Mouse (Mus musculus): ENCODE results near the gene BC025920.

The BC025920 gene

DNA sequence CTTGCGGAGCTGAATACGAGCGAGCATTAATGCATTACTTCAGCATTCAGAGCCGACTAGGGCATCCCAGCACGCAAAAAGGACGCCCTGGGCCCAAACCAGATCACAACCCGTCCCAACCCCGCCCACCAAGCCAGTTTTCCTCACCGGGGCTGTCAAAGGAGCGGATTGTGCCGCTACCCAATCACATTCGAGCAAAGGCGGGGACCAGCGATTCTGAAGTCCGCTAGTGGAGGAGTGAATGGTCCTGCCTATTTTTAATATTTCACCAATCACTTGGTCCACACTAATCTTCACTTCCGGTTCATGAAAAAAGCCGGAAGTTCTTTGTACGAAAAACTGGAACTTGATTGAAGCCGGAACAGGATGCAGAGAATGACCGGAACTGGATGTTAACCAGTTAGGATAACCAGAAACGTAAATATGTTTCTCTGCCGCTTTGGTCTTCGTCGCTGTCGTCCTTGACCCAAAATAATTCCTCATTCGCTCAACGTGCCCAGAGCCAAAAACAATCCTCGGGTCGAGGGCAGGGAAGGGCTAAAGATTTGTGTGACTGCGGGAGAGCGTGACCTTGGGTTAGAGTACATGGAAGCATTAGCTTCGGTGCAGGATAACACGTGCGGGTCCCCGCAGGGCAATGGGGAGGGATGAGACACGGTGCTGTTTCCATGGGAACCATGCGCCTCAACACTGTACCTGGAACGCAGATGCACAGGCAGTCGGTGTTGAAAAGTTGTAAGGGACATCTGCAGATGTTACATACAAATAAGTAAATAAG is at the start of gene BC025920:
BC025920 (plus strand) TSS at position 297 of the 778 bp plus-strand sequence.
- peak; percentile 95 for DNase-seq (ENCODE audit: low read depth, low spot score)

DNA sequence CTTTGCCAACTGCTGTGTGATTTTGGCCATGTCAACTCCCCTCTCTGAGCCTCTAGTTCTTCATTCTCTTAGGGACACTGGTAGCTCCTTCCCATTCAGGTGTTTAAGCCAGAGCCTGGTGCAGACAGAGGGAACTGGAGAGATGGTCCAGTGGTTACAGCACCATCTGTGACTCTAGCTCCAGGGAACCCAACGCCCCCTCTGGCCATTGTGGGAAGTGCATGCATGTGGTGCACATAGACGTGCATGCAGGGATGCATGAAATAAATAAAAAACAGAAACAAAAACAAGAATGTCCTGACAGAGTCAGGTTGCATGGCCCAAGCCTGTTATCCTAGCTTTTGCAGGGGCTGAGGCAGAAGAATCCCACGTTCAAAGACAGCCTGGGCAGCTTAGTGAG is 49.8 kb upstream of the BC025920 start:
- DNase-seq (ENCODE audit: low read depth, low spot score), result no peak

DNA sequence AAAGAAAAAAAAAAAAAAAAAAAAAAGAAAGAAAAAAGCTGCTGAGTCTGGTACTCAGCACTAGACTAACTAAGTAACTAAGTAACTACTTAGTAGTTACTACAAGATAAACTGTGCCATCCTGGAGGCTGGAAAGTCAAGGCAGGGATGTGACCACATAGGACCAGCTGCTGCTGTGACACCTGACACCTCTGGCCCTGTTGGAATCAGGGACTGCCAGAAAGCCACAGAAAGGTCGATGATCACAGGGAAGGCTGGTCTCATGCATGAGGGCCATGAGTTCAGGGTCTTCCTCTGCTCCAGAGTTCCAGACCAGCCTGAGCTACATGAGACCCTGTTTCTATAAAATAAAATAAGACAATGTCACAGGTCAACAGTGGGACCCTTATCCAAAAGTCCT is 48.6 kb upstream of the BC025920 start:
- no peak for DNase-seq (ENCODE audit: low read depth, low spot score)

DNA sequence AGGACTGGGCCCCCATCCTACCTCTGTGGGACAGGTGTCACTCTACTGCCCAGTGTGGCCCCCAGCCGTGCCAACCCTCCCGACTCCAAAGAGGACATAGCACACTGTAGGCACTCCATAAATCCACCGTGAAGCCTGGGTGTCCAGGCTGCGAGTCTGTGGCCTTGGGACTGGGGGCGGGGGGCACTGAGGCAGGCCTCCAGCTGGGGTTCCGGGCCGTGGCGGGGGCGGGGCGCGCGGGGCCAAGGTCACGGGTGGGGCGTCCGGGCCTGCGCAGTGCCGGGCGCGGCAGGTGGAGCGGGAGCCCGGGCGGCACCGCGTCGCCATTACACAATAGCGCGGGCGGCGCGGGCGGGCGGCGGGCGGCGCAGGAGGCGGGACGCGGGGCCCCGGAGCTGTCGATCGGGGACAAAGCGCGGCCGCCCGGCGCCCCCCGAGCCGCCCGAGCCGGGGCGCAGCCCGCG is 46.9 kb upstream of the BC025920 start, which contains the start of gene Aes:
Aes (plus strand) TSS at position 326 of the 464 bp plus-strand sequence.
- DNase-seq (ENCODE audit: low read depth, low spot score), result no peak

DNA sequence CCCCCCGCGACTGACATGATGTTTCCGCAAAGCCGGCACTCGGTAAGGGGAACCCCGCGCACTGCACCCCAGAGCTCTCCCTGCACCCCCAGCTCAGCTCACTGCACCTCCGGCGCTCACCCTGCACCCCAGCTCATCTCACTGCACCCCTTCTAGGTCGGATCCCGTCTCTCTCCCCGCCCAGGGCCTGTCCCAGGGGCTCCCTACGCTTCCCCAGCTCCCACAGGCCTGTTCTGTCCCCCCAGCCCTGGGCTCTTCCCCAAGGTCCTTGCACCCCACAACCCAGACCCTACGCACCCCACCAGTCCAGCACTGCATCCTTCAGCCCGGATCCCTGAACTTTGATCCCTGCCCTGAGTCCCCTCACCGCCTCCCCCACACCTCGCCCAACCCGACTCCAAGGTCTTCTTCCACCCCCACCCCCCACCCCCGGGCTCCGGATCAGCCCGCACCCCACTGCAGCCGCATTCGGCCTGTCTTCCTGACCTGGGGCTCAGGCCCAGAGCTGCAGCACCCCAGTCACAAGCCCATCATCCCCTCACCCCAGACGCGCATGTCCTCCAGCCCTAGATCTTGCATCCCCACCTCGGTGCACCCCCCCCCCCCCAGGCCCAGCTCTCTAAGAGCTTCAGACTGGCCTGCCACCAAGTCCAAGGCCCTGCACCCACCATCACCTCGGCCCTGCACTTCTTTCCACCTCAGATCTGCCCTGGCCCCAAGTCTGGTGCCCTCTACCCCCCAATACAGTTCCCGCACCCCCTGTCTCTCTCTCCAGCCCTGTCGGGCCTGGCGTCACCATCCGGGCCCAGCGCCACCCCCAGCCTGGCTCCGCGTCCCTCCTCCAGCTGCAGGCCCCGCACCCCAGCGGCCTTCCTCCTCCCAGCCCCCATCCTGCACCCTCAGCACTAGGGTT is 46.2 kb upstream of the BC025920 start:
- DNase-seq (ENCODE audit: low read depth, low spot score), result no peak

DNA sequence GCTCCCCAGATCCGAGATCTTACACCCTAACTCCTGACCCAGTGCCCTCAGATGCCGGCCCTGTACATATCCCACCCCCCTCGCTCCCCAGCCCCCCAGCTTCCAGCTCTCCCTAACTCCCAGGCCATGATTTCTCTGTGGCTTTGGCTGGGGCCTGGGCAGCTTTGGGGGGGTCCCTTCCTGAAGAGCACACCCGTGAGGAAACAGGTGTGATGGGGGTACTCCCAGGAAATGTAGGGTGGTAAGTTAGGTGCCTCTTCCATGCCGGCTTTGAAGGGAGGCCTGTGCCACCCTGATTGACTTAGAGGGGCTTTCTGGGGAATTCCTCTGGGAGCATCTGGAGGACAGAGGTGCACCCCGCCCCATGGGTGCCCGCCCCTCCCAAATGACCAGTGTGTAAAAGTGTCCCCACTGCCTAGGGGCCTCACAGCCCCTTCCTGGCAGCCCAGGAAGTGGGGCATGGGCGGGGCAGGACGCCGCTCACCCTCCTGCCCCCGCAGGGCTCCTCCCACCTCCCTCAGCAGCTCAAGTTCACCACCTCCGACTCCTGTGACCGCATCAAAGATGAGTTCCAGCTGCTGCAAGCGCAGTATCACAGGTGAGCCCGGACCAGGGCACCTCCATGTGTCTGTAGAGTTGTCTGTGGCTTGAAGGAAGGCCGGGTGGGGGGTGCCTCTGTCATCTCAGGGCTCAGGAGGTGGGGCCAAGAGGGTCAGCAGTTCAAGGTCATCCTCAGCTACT is 45.2 kb upstream of the BC025920 start:
- DNase-seq (ENCODE audit: low read depth, low spot score), result no peak

DNA sequence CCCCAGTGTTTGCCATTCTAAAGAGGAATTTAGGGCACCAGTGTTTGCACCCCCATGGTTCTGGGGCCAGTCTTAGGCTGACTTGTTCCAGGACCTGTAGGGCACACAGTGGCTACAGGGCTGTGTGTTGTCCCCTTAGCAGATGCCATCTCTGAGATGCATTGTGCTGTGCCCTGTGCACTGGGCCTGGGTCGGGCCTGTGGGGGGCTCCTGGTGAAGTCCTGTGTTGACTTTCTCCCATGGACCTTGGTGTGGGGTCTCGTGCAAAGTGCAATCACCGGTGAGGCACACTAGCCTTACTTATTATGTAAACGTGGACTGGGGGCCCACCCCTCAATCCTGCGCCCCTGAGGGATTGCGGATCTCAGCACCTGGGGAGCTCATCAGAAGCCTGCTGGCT is 43.7 kb upstream of the BC025920 start:
- no peak for DNase-seq (ENCODE audit: low read depth, low spot score)

DNA sequence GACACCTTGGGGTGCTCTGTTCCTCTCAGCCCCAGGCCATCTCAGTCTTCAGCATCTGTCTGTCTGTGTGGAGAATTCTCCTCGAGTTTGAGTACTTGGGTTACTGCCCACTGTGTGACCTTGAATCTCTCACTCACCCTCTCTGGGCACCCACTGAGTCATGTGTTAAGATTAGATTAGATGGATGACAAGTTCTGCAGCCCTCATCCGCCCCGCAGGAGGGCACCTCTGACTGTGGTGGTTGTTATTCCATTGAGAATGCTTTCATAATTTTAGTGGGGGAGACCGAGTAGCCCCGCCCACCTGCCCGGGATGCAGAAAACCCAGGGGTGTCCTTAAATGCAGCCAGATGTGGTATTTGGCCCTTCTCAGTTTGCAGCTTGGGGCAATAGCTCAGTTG is 42.6 kb upstream of the BC025920 start:
- DNase-seq (ENCODE audit: low read depth, low spot score), result no peak

DNA sequence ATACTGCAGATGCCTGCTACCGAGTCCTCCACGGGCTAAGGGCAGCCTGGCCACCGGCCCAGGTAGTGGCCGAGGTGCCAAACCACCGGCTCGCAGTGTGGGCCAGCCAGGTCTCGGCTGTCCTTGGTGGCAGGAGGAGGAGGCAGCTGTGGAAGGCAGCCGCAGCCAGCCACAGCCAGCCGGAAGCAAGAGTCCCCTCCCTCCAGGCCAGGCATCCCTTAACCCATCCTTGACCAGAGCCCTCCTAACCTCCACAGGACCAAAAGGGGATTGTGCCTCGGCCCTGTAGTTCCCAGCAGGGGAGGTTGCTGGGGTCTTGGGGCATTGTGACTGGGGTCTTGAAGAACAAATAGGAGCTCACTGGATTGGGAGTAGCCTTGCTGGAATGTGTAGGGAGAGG is 41.9 kb upstream of the BC025920 start:
- DNase-seq (ENCODE audit: low read depth, low spot score), result no peak

DNA sequence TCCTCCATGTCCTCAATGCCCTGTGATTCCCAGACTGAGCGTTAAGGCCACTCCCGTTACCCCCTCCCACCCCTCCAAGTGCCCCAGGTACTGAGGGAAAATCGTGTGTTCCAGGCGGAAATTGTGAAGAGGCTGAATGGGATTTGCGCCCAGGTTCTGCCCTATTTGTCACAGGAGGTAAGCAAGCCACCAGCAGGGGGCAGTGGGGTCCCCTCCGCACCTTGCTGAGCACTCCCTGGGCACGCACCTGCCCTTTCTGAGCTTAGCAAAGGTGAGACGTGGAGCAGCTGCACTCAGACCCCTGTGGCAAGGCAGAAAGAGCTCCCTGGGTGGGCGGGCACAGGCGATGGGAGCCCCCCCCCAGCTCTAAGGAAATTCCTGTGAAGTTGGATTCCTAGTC is 41.3 kb upstream of the BC025920 start:
- no peak for DNase-seq (ENCODE audit: low read depth, low spot score)

DNA sequence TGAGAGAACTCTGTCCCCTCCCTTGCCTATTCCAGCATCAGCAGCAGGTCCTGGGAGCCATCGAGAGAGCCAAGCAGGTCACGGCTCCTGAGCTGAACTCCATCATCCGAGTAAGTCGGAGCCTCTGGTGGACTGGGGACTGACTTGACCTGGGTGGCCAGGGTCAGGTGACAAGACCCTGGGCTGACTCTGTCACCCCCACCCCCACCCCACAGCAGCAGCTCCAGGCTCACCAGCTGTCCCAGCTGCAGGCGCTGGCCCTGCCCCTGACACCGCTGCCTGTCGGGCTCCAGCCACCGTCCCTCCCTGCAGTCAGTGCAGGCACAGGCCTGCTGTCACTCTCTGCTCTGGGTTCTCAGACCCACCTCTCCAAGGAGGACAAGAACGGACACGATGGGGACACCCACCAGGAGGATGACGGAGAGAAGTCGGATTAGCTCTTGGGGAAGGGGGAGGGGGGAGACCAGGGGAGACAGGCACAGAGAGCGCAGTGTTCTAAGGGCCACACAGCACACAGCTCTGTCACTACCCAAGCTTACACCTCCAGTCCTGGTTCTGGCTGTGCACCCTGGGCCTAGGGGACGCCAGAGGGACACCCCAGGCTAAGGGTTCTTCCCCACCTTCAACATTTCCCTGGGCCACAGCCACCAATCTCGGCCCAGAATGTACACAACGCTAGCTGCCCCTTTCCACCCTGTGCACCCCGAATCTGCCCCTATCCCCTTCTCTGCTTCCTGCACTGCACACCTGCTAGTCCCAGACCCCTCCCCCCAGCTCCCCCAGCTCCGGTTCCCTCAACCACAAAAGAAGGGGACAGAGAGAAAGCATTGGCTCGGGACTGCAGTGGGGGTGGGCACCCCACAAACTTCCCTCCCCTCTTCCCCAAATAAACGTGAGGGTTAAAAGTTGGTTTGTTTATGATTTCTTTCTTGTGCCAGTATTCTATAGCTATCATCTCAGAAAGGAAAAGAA is 40.5 kb upstream of the BC025920 start:
- no peak for DNase-seq (ENCODE audit: low read depth, low spot score)

DNA sequence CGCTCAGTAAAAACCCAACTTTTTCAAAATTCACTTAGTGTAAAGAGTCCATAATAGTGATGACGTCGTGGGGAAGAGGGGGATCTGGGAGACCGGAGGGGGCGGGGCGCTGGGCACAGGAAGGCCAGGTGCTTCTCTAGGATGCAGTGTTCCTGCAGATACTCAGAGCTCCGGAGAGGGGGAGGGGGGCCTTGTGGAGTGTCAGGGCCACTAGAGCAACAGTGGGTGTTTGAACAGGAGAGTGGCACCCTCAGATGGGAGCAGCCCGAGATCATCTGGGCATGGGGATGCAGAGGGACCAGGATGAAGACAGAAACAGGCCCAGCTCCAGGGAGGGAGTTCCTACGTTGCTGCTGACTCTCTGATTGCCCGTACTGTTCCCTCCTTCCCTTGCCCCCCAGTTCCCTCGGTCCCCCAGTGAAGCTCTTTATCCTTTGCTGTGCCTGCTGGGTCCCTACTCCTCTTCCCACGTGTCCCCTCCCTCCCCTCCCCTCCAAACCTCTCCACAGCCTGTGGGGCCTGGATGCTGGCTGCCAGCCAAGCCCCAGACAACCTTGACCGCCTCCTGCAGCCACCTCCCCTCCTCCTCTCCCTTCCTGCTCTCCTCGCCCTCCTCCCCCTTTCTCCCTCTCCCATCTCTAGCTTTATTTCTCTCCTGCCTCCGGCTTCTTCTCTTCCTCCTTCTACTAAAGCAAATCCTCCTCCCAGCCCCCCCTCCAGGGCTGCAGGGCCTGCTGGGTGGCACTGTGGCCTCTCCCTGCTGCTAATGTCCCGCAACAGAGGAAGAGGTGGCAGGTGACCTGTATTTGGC is 37.5 kb upstream of the BC025920 start:
- no peak for DNase-seq (ENCODE audit: low read depth, low spot score)

DNA sequence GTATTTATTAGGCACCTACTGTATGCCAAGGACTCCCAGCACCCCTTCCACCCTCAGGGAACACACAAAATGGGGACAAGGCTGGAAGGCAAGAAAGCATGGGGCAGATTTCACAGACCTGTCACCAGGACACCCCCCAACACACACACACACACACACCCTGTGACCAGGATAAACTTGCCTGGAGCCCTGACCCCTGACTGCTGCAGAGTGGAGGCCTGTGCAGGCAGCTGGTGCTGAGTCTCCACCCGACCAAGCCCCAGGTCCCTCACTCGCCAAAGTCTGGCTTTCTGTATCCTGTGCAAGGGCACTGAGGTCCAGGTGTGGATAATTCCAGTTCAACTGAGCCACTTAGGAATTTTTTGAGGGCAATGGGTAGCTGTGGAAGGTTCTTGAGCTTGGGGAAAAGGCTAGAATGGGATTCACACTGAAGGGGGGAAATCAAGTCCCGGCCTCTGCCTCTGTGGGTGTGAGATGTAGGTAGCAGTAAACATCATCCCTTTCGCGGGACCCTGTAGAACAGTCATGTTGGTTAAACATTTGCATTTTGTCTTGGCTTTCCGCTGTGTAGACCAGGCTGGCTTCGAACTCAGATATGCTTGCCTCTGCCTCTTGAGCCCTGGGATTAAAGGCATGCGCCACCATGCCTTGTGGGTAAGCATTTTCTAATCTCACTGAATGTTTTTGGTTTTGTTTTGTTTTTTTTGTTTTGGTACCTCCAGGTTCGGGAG is 36.4 kb upstream of the BC025920 start:
- DNase-seq (ENCODE audit: low read depth, low spot score), result no peak

DNA sequence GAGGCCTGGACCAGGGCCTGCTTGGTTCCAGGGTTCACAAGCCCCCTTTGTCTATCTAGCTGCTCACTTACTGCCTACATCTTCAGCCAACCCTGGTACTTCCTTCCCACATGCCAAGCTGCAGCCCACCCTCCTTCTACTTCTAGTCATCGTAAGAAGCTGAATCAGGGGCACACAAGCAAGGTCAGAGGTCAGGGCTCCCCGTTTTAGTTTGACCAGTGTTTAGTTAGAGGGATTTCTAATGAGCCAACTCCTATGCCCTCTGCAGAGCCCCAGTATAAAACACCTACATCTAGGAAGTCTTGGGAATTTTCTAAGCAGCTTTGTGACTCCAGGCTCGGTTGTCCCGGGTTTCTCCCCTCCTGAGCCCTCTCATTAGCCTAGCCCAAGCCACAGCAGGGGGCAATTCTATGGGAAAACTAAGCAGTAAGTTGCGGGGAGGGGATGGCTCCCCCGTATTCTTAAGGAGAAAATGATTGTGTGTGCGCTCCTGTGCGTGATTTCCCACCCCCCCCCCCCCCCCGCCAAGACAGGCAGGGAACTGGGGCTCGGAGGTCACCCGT is 35.8 kb upstream of the BC025920 start:
- no peak for DNase-seq (ENCODE audit: low read depth, low spot score)

DNA sequence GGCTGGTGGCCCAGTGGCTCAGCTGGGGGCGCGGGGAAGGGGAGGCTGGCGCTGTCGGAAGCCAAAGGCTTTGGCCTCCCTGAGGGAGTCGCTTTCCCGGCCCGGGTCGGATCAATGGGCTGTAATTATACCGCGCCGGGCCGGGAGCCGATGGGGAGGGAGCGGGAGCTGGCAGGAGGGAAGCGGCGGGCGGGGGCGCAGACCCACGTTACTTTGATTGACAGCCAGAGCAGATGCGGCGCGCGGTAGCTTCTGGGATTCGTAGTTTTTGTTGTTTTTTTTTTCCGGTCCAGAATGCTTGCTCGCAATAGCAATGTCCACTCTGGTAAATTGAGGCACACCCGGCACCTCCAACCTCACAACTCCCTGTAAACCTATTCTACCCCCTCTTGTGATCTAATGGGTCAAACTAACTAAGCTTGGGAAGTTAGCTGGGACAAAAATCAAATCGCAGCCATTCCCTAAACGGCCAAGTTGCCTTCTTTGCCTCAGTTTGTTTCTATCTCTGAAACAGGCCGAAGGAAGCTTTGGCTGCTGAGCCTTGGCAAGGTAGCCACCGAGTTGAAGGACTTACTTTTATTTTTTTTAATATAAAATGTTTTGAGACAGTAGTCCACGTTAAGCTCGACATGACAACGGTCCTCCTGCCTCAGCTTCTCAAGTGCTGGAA is 35.1 kb upstream of the BC025920 start:
- DNase-seq (ENCODE audit: low read depth, low spot score), result peak; percentile 89

DNA sequence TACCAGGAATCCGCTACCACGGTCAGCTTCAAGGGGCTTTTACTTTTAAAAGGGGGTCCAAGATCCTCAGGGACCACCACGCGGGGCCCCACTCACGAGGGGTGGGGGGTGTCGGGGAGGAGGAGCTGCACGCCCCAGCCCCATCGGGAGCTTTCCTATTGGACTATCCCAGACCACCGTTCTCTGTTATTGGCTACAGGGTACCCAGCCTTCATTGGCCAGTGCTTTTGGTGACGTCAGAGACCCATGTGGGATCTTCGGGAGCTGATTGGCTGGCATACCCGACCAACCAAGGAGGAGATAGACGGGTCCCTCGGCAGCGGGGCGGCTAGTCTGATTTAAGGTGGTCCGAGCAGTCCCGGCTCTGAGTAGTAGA is 34.6 kb upstream of the BC025920 start:
- DNase-seq (ENCODE audit: low read depth, low spot score), result peak; percentile 94

DNA sequence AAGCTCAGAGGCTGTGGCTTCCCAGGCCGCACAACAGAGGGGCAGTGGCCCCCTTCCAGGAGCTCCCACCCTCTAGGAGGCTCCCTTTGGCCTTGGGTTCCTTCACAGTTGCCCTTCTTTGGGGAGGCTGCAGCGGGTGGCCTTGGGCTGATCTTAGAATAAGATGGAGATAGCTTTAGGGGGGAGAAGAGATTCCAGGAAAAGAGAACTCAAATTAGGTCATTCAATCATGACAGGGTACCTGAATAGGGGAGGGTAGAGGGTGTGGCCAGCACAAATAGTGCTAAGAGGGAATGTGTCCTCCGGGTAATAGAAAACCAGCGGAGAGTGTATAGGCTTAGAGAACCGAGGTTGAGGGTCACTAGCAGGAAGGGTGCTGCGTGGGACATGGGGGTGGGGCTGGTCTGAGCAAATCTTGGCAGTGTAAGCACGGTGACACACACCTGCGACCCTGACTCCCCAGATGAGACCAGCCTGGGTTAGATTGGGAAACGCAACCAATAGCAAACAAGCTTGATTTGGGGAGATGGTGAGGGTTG is 33.9 kb upstream of the BC025920 start:
- no peak for DNase-seq (ENCODE audit: low read depth, low spot score)

DNA sequence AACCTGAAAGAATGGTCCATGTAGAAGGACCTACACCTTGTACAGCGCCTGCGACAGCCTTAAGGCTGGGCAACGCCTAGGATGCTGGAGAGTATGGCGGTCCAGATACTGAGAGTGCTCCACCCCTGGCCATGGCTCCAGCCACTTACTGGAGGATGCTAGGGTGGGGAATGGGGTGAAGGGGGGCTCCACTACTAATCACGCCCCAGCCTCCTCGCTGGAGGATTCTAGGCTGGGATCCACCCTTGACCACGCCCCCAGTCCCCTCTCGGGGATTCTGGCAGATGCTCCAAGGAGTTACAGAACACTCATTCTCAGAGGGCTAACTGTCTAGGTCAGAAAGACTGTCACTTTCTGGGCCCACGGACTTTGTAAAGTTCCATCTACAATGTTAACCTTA is 33.1 kb upstream of the BC025920 start:
- DNase-seq (ENCODE audit: low read depth, low spot score), result no peak
